Mouse (Mus musculus): Measurements from ENCODE around the gene Fnip2.
A peak's percentile ranks its signal among the peaks of the same experiment; 100 is the strongest.

Fnip2 gene

GRCm38 (mm10) chr3:79564875-79565606 is 2.6 kb downstream of the Fnip2 start:
- no peak for DNase-seq (ENCODE audit: low read depth)

- DNase-seq (ENCODE audit: low read depth) = no peak
Measured at GRCm38 (mm10) chr3:79563511-79563910, 4.1 kb downstream of the Fnip2 start.

- no peak for DNase-seq (ENCODE audit: low read depth)
Measured at GRCm38 (mm10) chr3:79561784-79562715, 5.5 kb downstream of the Fnip2 start.

GRCm38 (mm10) chr3:79560555-79560954 is 7.0 kb downstream of the Fnip2 start:
- DNase-seq (ENCODE audit: low read depth) = no peak

GRCm38 (mm10) chr3:79559773-79560045 is 7.9 kb downstream of the Fnip2 start:
- DNase-seq (ENCODE audit: low read depth) = no peak

GRCm38 (mm10) chr3:79559021-79559772 is 8.4 kb downstream of the Fnip2 start:
- DNase-seq (ENCODE audit: low read depth) = peak; percentile 75

GRCm38 (mm10) chr3:79555061-79555460 is 12.5 kb downstream of the Fnip2 start:
- DNase-seq (ENCODE audit: low read depth) = no peak

GRCm38 (mm10) chr3:79553779-79554178 is 13.8 kb downstream of the Fnip2 start:
- no peak for DNase-seq (ENCODE audit: low read depth)

GRCm38 (mm10) chr3:79551826-79552552 is 15.6 kb downstream of the Fnip2 start:
- peak; percentile 66 for DNase-seq (ENCODE audit: low read depth)

GRCm38 (mm10) chr3:79549751-79550393 is 17.7 kb downstream of the Fnip2 start:
- no peak for DNase-seq (ENCODE audit: low read depth)

GRCm38 (mm10) chr3:79548681-79549437 is 18.7 kb downstream of the Fnip2 start:
- no peak for DNase-seq (ENCODE audit: low read depth)

- DNase-seq (ENCODE audit: low read depth) = peak; percentile 86
Measured at GRCm38 (mm10) chr3:79542585-79542984, 25.0 kb downstream of the Fnip2 start.

- DNase-seq (ENCODE audit: low read depth) = no peak
Measured at GRCm38 (mm10) chr3:79539656-79540055, 27.9 kb downstream of the Fnip2 start.

- no peak for DNase-seq (ENCODE audit: low read depth)
Measured at GRCm38 (mm10) chr3:79539124-79539523, 28.5 kb downstream of the Fnip2 start.

GRCm38 (mm10) chr3:79538342-79538741 is 29.3 kb downstream of the Fnip2 start:
- DNase-seq (ENCODE audit: low read depth) = no peak

- DNase-seq (ENCODE audit: low read depth) = peak; percentile 30
Measured at GRCm38 (mm10) chr3:79537626-79538203, 29.9 kb downstream of the Fnip2 start.

- DNase-seq (ENCODE audit: low read depth) = peak; percentile 27
Measured at GRCm38 (mm10) chr3:79537023-79537422, 30.6 kb downstream of the Fnip2 start.

GRCm38 (mm10) chr3:79531581-79532271 is 35.9 kb downstream of the Fnip2 start:
- DNase-seq (ENCODE audit: low read depth) = peak; percentile 89

GRCm38 (mm10) chr3:79529499-79530096 is 38.0 kb downstream of the Fnip2 start:
- DNase-seq (ENCODE audit: low read depth) = no peak

All from NIH3T3 (cell line).